Mouse (Mus musculus) ES-E14 (cell line): Measurements from ENCODE around the gene H2-Aa. TPM values are rescaled to one million over a fixed set of nuclear protein-coding genes. Genes with fewer than 3 reads are reported as not detected.

Source experiments
- DNase-seq: peaks from one replicate; pipeline ENCODE4 v3.0.0-alpha.2; 2013; ENCODE audit warnings: low read depth, low spot score
- H3K27ac ChIP-seq: 2 replicates; pipeline ENCODE4 v1.5.1; 2012; ENCODE audit warnings: low read depth, mild to moderate bottlenecking, low read length, moderate library complexity, mixed read lengths; ENCODE audit not compliant: poor library complexity, insufficient read depth, severe bottlenecking
- H3K36me3 ChIP-seq: 2 replicates; pipeline ENCODE4 v1.6.1; 2012; ENCODE audit warnings: mild to moderate bottlenecking, low read length, moderate library complexity, mixed read lengths; ENCODE audit not compliant: control insufficient read depth, poor library complexity, insufficient read depth, severe bottlenecking
- H3K4me1 ChIP-seq, 2 experiments: fragments of 150-350 bp in 1 of 2; sonication (generic) in 1 of 2; 2 replicates each; pipeline ENCODE4 v1.6.1; 2012; ENCODE audit warnings: low read length in 2 of 2, mild to moderate bottlenecking in 1 of 2, mixed read lengths in 1 of 2; ENCODE audit not compliant: control insufficient read depth in 2 of 2, insufficient read depth in 2 of 2, poor library complexity in 1 of 2
- H3K4me3 ChIP-seq, 2 experiments: fragments of 150-350 bp in 1 of 2; sonication (generic) in 1 of 2; 2 replicates each; pipeline ENCODE4 v1.5.1; 2012; ENCODE audit warnings: low read length in 2 of 2, low read depth in 1 of 2, mild to moderate bottlenecking in 1 of 2, mixed read lengths in 1 of 2; ENCODE audit not compliant: insufficient read depth in 1 of 2, poor library complexity in 1 of 2, severe bottlenecking in 1 of 2
- H3K9ac ChIP-seq: 2 replicates; pipeline ENCODE4 v1.6.1; 2012; ENCODE audit warnings: low read depth, mild to moderate bottlenecking, low read length, mixed read lengths; ENCODE audit not compliant: poor library complexity, insufficient read depth, severe bottlenecking
- H3K9me3 ChIP-seq: fragments of 150-350 bp; sonication (generic); 2 replicates; pipeline ENCODE4 v1.6.1; 2012; ENCODE audit warnings: low read depth, mild to moderate bottlenecking, low read length; ENCODE audit not compliant: control insufficient read depth, insufficient read depth
- CHD2 ChIP-seq: IDR thresholded peaks from 2 replicates; pipeline ENCODE4 v1.6.1; 2014; ENCODE audit warnings: mild to moderate bottlenecking, low read depth, low read length, inconsistent platforms
- HCFC1 ChIP-seq: IDR thresholded peaks from 2 replicates; pipeline ENCODE4 v1.6.1; 2012; ENCODE audit warnings: low read length, inconsistent platforms, borderline replicate concordance; ENCODE audit not compliant: insufficient read depth
- MAFK ChIP-seq: IDR thresholded peaks from 2 replicates; pipeline ENCODE4 v1.6.1; 2014; ENCODE audit warnings: mild to moderate bottlenecking, low read depth, low read length, inconsistent platforms; ENCODE audit not compliant: insufficient read depth
- ZC3H11A ChIP-seq: IDR thresholded peaks from 2 replicates; pipeline ENCODE4 v1.6.1; 2012; ENCODE audit warnings: low read depth, mild to moderate bottlenecking, inconsistent platforms, low read length, borderline replicate concordance
- ZNF384 ChIP-seq: IDR thresholded peaks from 2 replicates; pipeline ENCODE4 v1.6.1; 2012; ENCODE audit warnings: low read depth, low read length, inconsistent platforms
- in situ Hi-C, 2 experiments: fragments of 600-800 bp; cut with MboI; formaldehyde crosslinking; loops; one replicate each; pipeline ENCODE4 v1.15.1; 2025; ENCODE audit warnings: low sequenced_read_pairs in 2 of 2, inconsistent platforms in 1 of 2; ENCODE audit not compliant: unreplicated experiment in 2 of 2
- total RNA-seq: library from RNA; depleted of rRNA; stranded (reverse); fragments of 300-350 nt; gene quantifications from 2 replicates; pipeline ENCODE4 v1.2.3, GENCODE M21; 2012

Gene H2-Aa
- total RNA-seq, 1 experiment: 1.6 TPM

- DNase-seq: no peak
- Histone ChIP-seq H3K9ac (no peak overlapping the region), H3K4me1 (peaks cover 0 to 3% of the 10 kb centered on the region in 2 experiments; a peak in 1 of 4 replicates), H3K4me3 (no peak overlapping the region), H3K27ac (no peak overlapping the region), H3K36me3 (no peaks in the 10 kb centered on the region), H3K9me3 (no peaks in the 10 kb centered on the region)
- no peak for TF ChIP-seq MAFK
- TF ChIP-seq CHD2: no peak
- no peak for TF ChIP-seq ZNF384
- TF ChIP-seq HCFC1: no peak
- TF ChIP-seq ZC3H11A: no peak
- in situ Hi-C loops: no loop called here
Measured at GRCm38 (mm10) chr17:34301670-34302190, 14.1 kb upstream of the H2-Aa start.

- TF ChIP-seq ZNF384 (no peak), CHD2 (no peak), ZC3H11A (no peak), HCFC1 (no peak), MAFK (no peak)
- H3K9ac ChIP-seq: no peak overlapping the region
- no peak overlapping the region for H3K4me3 ChIP-seq
- no peaks in the 10 kb centered on the region for H3K36me3 ChIP-seq
- no peak overlapping the region for H3K27ac ChIP-seq
- in situ Hi-C loops: no loop called here
- no peaks in the 10 kb centered on the region for H3K9me3 ChIP-seq
- no peak for DNase-seq
- peaks cover 0 to 3% of the 10 kb centered on the region in 2 experiments; a peak in 1 of 4 replicates for H3K4me1 ChIP-seq
Measured at GRCm38 (mm10) chr17:34300691-34301566, 13.3 kb upstream of the H2-Aa start.

GRCm38 (mm10) chr17:34300071-34300470 is 12.4 kb upstream of the H2-Aa start:
- no peak for DNase-seq
- H3K9me3 ChIP-seq: no peaks in the 10 kb centered on the region
- no peak for TF ChIP-seq HCFC1
- no peak for TF ChIP-seq ZNF384
- TF ChIP-seq MAFK: no peak
- no peak for TF ChIP-seq CHD2
- TF ChIP-seq ZC3H11A: no peak
- H3K9ac ChIP-seq: no peak overlapping the region
- in situ Hi-C loops: no loop called here
- H3K36me3 ChIP-seq: no peaks in the 10 kb centered on the region
- H3K4me3 ChIP-seq: no peak overlapping the region
- H3K4me1 ChIP-seq: peaks cover 0 to 3% of the 10 kb centered on the region in 2 experiments; a peak in 1 of 4 replicates
- H3K27ac ChIP-seq: no peak overlapping the region

- Histone ChIP-seq H3K9me3 (no peaks in the 10 kb centered on the region), H3K4me1 (peaks cover 0 to 3% of the 10 kb centered on the region in 2 experiments; a peak in 1 of 4 replicates), H3K36me3 (no peaks in the 10 kb centered on the region), H3K9ac (no peak overlapping the region), H3K27ac (no peak overlapping the region), H3K4me3 (no peak overlapping the region)
- no peak for TF ChIP-seq MAFK
- no peak for TF ChIP-seq ZNF384
- no peak for TF ChIP-seq CHD2
- no peak for TF ChIP-seq HCFC1
- no peak for TF ChIP-seq ZC3H11A
- DNase-seq: no peak
- in situ Hi-C loops: no loop called here
Measured at GRCm38 (mm10) chr17:34299356-34299755, 11.7 kb upstream of the H2-Aa start.
